Mouse (Mus musculus): Measurements from ENCODE around the gene Clec14a. TPM values are rescaled to one million over a fixed set of nuclear protein-coding genes. Genes with fewer than 3 reads are reported as not detected.

The Clec14a gene
- polyA plus RNA-seq, 1 experiment from 2014 or later = 15.7 TPM

DNA sequence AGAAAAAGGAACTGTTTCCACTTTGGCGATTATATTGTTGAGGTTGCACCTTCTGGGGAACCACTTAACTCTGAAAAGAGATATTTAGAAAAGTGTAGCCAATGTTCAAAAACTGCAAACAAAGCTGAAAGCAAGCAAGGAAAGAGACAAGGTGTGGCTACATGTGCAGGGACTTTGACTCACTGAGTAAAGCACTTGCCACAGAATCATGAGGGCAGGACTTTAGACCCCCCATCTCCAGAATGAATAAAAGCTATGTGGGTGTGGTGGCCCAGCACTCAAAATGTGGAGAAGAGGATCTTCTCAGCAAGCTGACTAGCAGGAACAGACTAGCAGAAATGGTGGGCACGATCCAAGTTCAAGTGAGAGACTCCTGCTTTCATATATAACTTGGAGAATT is 36.6 kb downstream of the Clec14a start:
- ATAC-seq (ENCODE audit: insufficient number of reproducible peaks, low FRiP score) = no peak
- H3K4me1 ChIP-seq (replicated peaks) = no peaks in the 10 kb centered on the region
- no peak overlapping the region for H3K27ac ChIP-seq (ENCODE audit: poor library complexity, severe bottlenecking)
- no peak overlapping the region for H3K4me2 ChIP-seq
- no peak overlapping the region for H3K4me3 ChIP-seq
- H3K27me3 ChIP-seq (replicated peaks) = no peaks in the 10 kb centered on the region
- H3K9ac ChIP-seq = no peak overlapping the region
- WGBS = 78% methylated on average over 2 of the region's 2 CpGs
- no peaks in the 10 kb centered on the region for H3K36me3 ChIP-seq
- no peaks in the 10 kb centered on the region for H3K9me3 ChIP-seq (replicated peaks)

DNA sequence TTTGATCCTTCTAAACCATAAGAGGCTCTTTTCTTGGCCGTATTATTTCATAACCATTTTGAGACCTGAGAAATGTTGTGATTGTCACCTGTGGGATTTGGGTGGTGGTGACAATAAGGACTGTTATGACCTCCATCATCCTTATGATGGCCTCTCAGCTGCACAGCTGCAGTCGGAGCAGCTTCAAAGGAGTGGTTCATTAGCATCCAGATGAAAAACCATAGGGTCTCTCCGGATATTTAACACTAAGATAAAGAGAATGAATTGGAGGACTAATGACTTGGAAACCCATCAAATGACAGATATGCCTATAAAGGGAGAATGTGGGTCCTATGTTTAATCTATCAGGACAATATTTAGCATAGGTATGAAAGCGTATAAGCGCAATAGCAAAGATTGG is 43.4 kb downstream of the Clec14a start:
- H3K4me2 ChIP-seq = no peak overlapping the region
- no peak overlapping the region for H3K9ac ChIP-seq
- no peaks in the 10 kb centered on the region for H3K4me1 ChIP-seq (replicated peaks)
- H3K27ac ChIP-seq (ENCODE audit: poor library complexity, severe bottlenecking) = no peak overlapping the region
- WGBS = 81% methylated on average over 5 of the region's 5 CpGs
- no peaks in the 10 kb centered on the region for H3K9me3 ChIP-seq (replicated peaks)
- no peaks in the 10 kb centered on the region for H3K27me3 ChIP-seq (replicated peaks)
- H3K4me3 ChIP-seq = no peak overlapping the region
- no peaks in the 10 kb centered on the region for H3K36me3 ChIP-seq
- no peak for ATAC-seq (ENCODE audit: insufficient number of reproducible peaks, low FRiP score)

DNA sequence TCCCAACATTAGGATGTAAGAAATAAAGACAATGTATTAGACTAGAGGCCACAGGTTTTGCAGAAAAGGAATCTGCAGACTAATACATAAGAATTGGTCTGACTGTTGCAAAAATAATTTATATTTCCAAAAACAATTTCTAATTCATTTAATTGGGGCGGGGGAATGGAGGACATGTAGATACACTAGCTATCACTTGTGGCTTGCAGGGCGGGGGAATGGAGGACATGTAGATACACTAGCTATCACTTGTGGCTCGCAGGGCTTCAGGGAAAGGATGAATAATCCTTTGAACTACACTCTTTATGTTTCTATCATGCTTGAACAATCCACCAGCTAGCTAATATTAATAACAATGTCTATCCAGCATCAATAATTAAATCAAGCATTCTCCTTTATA is 50.0 kb downstream of the Clec14a start:
- no peak for ATAC-seq (ENCODE audit: insufficient number of reproducible peaks, low FRiP score)
- Histone ChIP-seq H3K9me3 (replicated peaks) (no peaks in the 10 kb centered on the region), H3K36me3 (no peaks in the 10 kb centered on the region)

DNA sequence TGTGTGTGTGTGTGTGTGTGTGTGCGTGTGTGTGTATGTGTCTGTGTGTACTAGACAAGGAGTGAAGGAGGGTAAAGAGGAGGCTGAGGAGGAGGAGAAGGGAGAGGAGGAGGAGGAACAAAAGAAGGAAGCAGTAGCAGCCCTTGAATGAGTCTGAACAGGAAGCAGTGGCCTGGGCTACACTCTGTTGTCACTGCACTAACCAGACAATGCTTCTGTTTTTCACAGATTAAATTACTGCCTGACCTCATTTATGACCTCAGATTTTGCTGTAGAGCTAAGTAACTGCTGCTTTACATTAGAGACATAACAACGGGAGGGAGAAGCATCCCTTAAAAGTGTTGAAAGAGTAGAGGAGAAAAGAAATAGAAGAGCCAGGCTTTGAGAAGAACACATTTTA is 52.9 kb downstream of the Clec14a start:
- 47% methylated on average over 2 of the region's 2 CpGs for WGBS
- Histone ChIP-seq H3K27ac (ENCODE audit: poor library complexity, severe bottlenecking) (no peak overlapping the region), H3K27me3 (replicated peaks) (peaks cover 28% of the 10 kb centered on the region), H3K36me3 (no peaks in the 10 kb centered on the region), H3K4me2 (no peak overlapping the region), H3K4me1 (replicated peaks) (peaks cover 33% of the 10 kb centered on the region), H3K9ac (no peak overlapping the region), H3K9me3 (replicated peaks) (no peaks in the 10 kb centered on the region), H3K4me3 (no peak overlapping the region)
- no peak for ATAC-seq (ENCODE audit: insufficient number of reproducible peaks, low FRiP score)

More for the DNA sequence above, 50.0 kb downstream of the Clec14a start:
- Histone ChIP-seq H3K4me1 (replicated peaks) (peaks cover 8% of the 10 kb centered on the region; the same call in 1 of the 2 replicates), H3K4me3 (no peak overlapping the region), H3K27ac (ENCODE audit: poor library complexity, severe bottlenecking) (no peak overlapping the region), H3K9ac (no peak overlapping the region), H3K27me3 (replicated peaks) (0 out of 2 replicates have a peak, but pooled peaks cover 4% of the 10 kb centered on the region), H3K4me2 (no peak overlapping the region)
- 81% methylated on average over 3 of the region's 3 CpGs for whole genome bisulfite sequencing

Other genes with a start within 250 kb of the Clec14a start
- gene Sstr1, start 57.5 kb downstream of the Clec14a start, polyA plus RNA-seq (2016; fragmentation: Nextera tagmentation; extraction: Ambion mirVana) = 0.17 and 0.24 TPM in 2 replicates

Measured in heart, embryonic 12.5 days (tissue).